ENCODE assay signal across 8 mouse cellular contexts in the genomic region with DNA sequence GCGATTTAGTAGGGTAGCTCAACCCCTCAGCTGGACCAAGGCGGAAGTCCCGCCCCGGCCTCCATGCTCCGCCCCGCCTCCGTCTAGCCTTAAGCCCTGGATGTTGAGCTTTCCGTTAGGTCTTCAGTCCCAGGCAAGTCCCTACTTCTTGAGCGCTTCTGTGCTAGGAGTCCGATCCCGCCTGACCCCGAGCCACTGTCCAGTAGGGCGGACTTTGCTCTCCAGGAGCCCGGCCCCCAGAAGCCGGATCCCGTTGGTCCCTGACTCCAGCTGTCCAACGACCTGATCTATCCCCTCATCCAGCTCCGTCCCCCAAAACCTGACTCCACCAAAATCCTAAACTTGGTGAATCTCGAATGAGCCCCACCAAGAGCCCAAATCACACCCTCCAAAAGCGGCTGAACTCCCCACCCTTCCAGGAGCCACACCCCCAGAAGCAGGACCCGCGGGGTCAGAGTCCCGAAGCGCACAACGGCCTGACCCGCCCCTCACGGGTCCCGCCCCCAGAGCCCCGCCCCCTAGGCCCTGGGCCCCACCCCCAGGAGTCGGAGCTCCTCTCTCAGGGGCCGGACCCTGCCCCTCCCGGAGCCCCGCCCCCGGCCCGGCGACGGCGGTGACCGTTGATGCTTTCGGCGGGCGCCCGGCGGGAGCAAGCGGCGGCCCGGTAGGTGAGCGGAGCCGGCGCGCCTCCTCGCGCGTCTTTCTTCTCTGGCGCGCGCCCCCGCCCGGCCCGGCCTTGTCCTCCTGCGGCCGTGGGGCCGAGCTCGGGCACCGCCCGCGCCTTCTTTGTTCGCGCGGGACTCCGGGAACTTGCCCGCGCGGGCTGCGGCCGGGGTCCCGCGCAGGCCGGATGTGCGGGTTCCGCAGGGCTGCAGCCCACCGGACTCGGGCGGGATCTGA. TPM values are rescaled to one million over a fixed set of nuclear protein-coding genes. Genes with fewer than 3 reads are reported as not detected.
DNase-seq lines count a peak whose midpoint lies in the region; ATAC-seq and TF ChIP-seq lines count a peak whose summit lies in the region.

A gene (plus strand): TSS at position 585 of the 900 bp plus-strand sequence.

- peak within 1 kb of the TSS; percentile 78 to 92 for H3K4me3 ChIP-seq in ES-E14 (ENCODE audit: insufficient read depth in 1 of 2, low read depth in 1 of 2, low read length in 2 of 2, poor library complexity in 1 of 2, severe bottlenecking in 1 of 2)
- H3K4me3 ChIP-seq in forebrain, embryonic 15.5 days = peak within 1 kb of the TSS; percentile 91
- peak within 1 kb of the TSS; percentile 54 for H3K4me3 ChIP-seq in layer of hippocampus, adult 2 months
- H3K4me3 ChIP-seq in lung, postnatal 0 days (ENCODE audit: low read depth, low read length) = peak within 1 kb of the TSS; percentile 79

- under 1% methylated on average over 74 of the region's 84 CpGs for WGBS in forebrain, embryonic 15.5 days
- under 1% methylated on average over 59 of the region's 84 CpGs for WGBS in lung, postnatal 0 days

- H3K9me3 ChIP-seq in ES-E14 (ENCODE audit: control insufficient read depth, insufficient read depth, low read depth, low read length) = no peaks in the 10 kb centered on the region
- H3K9me3 ChIP-seq in forebrain, embryonic 15.5 days = no peaks in the 10 kb centered on the region
- H3K9me3 ChIP-seq in lung, postnatal 0 days (ENCODE audit: low read length) = no peaks in the 10 kb centered on the region

- H3K27me3 ChIP-seq in forebrain, embryonic 15.5 days = no peaks in the 10 kb centered on the region
- no peaks in the 10 kb centered on the region for H3K27me3 ChIP-seq in lung, postnatal 0 days (replicated peaks; ENCODE audit: insufficient read depth, low read length)

- H3K4me1 ChIP-seq in ES-E14 (ENCODE audit: control insufficient read depth in 2 of 2, insufficient read depth in 2 of 2, low read length in 2 of 2, poor library complexity in 1 of 2) = no peaks in the 10 kb centered on the region; a peak in 1 of 4 replicates
- H3K4me1 ChIP-seq in forebrain, embryonic 15.5 days = peaks cover 33% of the 10 kb centered on the region
- peaks cover 10% of the 10 kb centered on the region; the same call in 1 of the 2 replicates for H3K4me1 ChIP-seq in lung, postnatal 0 days (ENCODE audit: insufficient read depth, low read depth, low read length)

- no peaks in the 10 kb centered on the region for H3K36me3 ChIP-seq in ES-E14 (ENCODE audit: control insufficient read depth, insufficient read depth, low read length, poor library complexity, severe bottlenecking)
- H3K36me3 ChIP-seq in forebrain, embryonic 15.5 days = peaks cover 5% of the 10 kb centered on the region; the same call in 1 of the 2 replicates
- H3K36me3 ChIP-seq in lung, postnatal 0 days (ENCODE audit: insufficient read depth, low read length) = no peaks in the 10 kb centered on the region

- H3K27ac ChIP-seq in ES-E14 (ENCODE audit: insufficient read depth, low read depth, low read length, poor library complexity, severe bottlenecking) = no peak within 1 kb of the TSS
- peak within 1 kb of the TSS; percentile 90 for H3K27ac ChIP-seq in forebrain, embryonic 15.5 days (replicated peaks)
- H3K27ac ChIP-seq in layer of hippocampus, adult 2 months = peak within 1 kb of the TSS; percentile 90
- H3K27ac ChIP-seq in lung, postnatal 0 days (ENCODE audit: low read length) = peak within 1 kb of the TSS; percentile 85

- ATAC-seq in cerebellum, adult (ENCODE audit: insufficient number of reproducible peaks, low FRiP score, low TSS enrichment) = peak; percentile 31; the same call in 1 of the 2 replicates
- ATAC-seq in forebrain, embryonic 15.5 days (replicated peaks) = peak; percentile 88
- peak; percentile 99 for ATAC-seq in lung, postnatal 0 days

- no peak for TF ChIP-seq EP300 in lung, postnatal 0 days (IDR thresholded peaks at IDR 0.05)

- peak within 1 kb of the TSS; percentile 82 for H3K4me2 ChIP-seq in forebrain, embryonic 15.5 days (replicated peaks)
- peak within 1 kb of the TSS; percentile 88 for H3K4me2 ChIP-seq in lung, postnatal 0 days (replicated peaks; ENCODE audit: low read depth, low read length)

- in situ Hi-C loops in ES-E14 (cut with MboI; ENCODE audit: low sequenced_read_pairs in 2 of 2, unreplicated experiment in 2 of 2) = no loop called here

- peak; percentile 80 for DNase-seq in ES-E14 (ENCODE audit: low read depth, low spot score)
- DNase-seq in heart, postnatal 25 days (ENCODE audit: low spot score) = peak; percentile 77
- DNase-seq in layer of hippocampus, adult 2 months (ENCODE audit: low spot score in 2 of 2) = peak; percentile 34 to 45
- DNase-seq in lung, postnatal 0 days (ENCODE audit: low spot score) = peak; percentile 88
- peak; percentile 60 for DNase-seq in ovary, postnatal 10 days (ENCODE audit: low spot score)
- DNase-seq in thymus, postnatal 14 days = peak; percentile 91

- no peak for TF ChIP-seq CTCF in layer of hippocampus, adult 2 months (conservative IDR thresholded peaks at IDR 0.05)
- TF ChIP-seq CTCF in lung, postnatal 0 days (IDR thresholded peaks at IDR 0.05) = no peak

- intact Hi-C loops in heart, postnatal 25 days (cut with DNase I) = no loop called here

- peak within 1 kb of the TSS; percentile 87 for H3K9ac ChIP-seq in ES-E14 (ENCODE audit: insufficient read depth, low read depth, low read length, poor library complexity, severe bottlenecking)
- peak within 1 kb of the TSS; percentile 98 for H3K9ac ChIP-seq in forebrain, embryonic 15.5 days (replicated peaks)
- H3K9ac ChIP-seq in lung, postnatal 0 days (replicated peaks; ENCODE audit: low read depth) = peak within 1 kb of the TSS; percentile 84

TF ChIP-seq in ES-E14, 5 proteins besides CTCF, POLR2A, EP300 and RAD21:
- TF ChIP-seq MAFK (IDR thresholded peaks at IDR 0.05; ENCODE audit: insufficient read depth, low read depth, low read length) (no peak), CHD2 (IDR thresholded peaks at IDR 0.05; ENCODE audit: low read depth, low read length) (no peak), HCFC1 (IDR thresholded peaks at IDR 0.05; ENCODE audit: borderline replicate concordance, insufficient read depth, low read length) (0 out of 2 replicates have a peak, but pooled peaks have one; percentile 28)

RNA-seq across cellular contexts. Expression of the gene that starts here (rescaled TPM):
- 17.0 and 28.7 TPM in 2 replicates for total RNA-seq in ES-E14 (2012; rRNA removed)
- 64.7 and 64.9 TPM in 2 replicates for polyA plus RNA-seq in forebrain, embryonic 15.5 days (2015; fragmentation: Nextera tagmentation; extraction: Ambion mirVana)
- 10 to 100 TPM; 16.0 to 16.2 TPM for total RNA-seq in heart, postnatal 25 days (2021)
- total RNA-seq in layer of hippocampus, adult 2 months (2021) = 10 to 100 TPM; 43.2 to 52.5 TPM
- 45.5 and 46.7 TPM in 2 replicates for polyA plus RNA-seq in lung, postnatal 0 days (2015; fragmentation: Nextera tagmentation; extraction: Ambion mirVana)

Comparison
In these comparisons a context has a peak if more than half of its experiments do, and no peak if none do; other contexts are left out.
1. DNase-seq: peak in every context shown above with its lines; median percentile 91 in thymus, postnatal 14 days; 88 in lung, postnatal 0 days; 80 in ES-E14; 77 in heart, postnatal 25 days; 60 in ovary, postnatal 10 days; 40 in layer of hippocampus, adult 2 months.
2. ATAC-seq: peak in every context shown above with its lines; median percentile 99 in lung, postnatal 0 days; 88 in forebrain, embryonic 15.5 days; 31 in cerebellum, adult.